Mouse (Mus musculus): ENCODE results near the gene Dlat. TPM values are rescaled to one million over a fixed set of nuclear protein-coding genes. Genes with fewer than 3 reads are reported as not detected.

Dlat gene
- polyA plus RNA-seq, 1 experiment from 2014 or later = 65.9 TPM

- H3K9ac ChIP-seq (ENCODE audit: low read depth, low read length) = no peak overlapping the region
- no peaks in the 10 kb centered on the region for H3K4me1 ChIP-seq (ENCODE audit: control insufficient read depth, insufficient read depth, low read length)
- no peak overlapping the region for H3K4me2 ChIP-seq (ENCODE audit: low read depth, low read length)
- WGBS = 85% methylated on average over 9 of the region's 9 CpGs
- no peak overlapping the region for H3K4me3 ChIP-seq (ENCODE audit: low read depth, low read length)
- no peak for DNase-seq (ENCODE audit: low spot score)
- no peaks in the 10 kb centered on the region for H3K27me3 ChIP-seq (replicated peaks; ENCODE audit: control insufficient read depth, insufficient read depth, low read length)
- H3K36me3 ChIP-seq (ENCODE audit: control insufficient read depth, insufficient read depth, low read length) = peaks cover 30% of the 10 kb centered on the region
- ATAC-seq (ENCODE audit: low read depth) = no peak
- H3K9me3 ChIP-seq (ENCODE audit: control insufficient read depth, low read length) = no peaks in the 10 kb centered on the region
- no peak overlapping the region for H3K27ac ChIP-seq (replicated peaks; ENCODE audit: low read depth, low read length)
Observed at GRCm38 (mm10) chr9:50592955-50593354, 66.6 kb downstream of the Dlat start.

GRCm38 (mm10) chr9:50590856-50591518, 68.6 kb downstream of the Dlat start:
- no peak overlapping the region for H3K9ac ChIP-seq (ENCODE audit: low read depth, low read length)
- no peak for ATAC-seq (ENCODE audit: low read depth)
- 69% methylated on average over 10 of the region's 10 CpGs for WGBS

GRCm38 (mm10) chr9:50586955-50587354, 72.6 kb downstream of the Dlat start:
- H3K27ac ChIP-seq (replicated peaks; ENCODE audit: low read depth, low read length) = no peak overlapping the region
- DNase-seq (ENCODE audit: low spot score) = no peak
- no peak overlapping the region for H3K9ac ChIP-seq (ENCODE audit: low read depth, low read length)
- H3K27me3 ChIP-seq (replicated peaks; ENCODE audit: control insufficient read depth, insufficient read depth, low read length) = no peaks in the 10 kb centered on the region
- no peaks in the 10 kb centered on the region for H3K36me3 ChIP-seq (ENCODE audit: control insufficient read depth, insufficient read depth, low read length)
- H3K4me3 ChIP-seq (ENCODE audit: low read depth, low read length) = no peak overlapping the region
- H3K4me2 ChIP-seq (ENCODE audit: low read depth, low read length) = no peak overlapping the region
- WGBS = 80% methylated on average over 4 of the region's 4 CpGs
- no peaks in the 10 kb centered on the region for H3K4me1 ChIP-seq (ENCODE audit: control insufficient read depth, insufficient read depth, low read length)
- no peaks in the 10 kb centered on the region for H3K9me3 ChIP-seq (ENCODE audit: control insufficient read depth, low read length)
- ATAC-seq (ENCODE audit: low read depth) = no peak

More at GRCm38 (mm10) chr9:50590856-50591518, 68.6 kb downstream of the Dlat start:
- peak; percentile 13 for DNase-seq (ENCODE audit: low spot score)
- no peaks in the 10 kb centered on the region for H3K4me1 ChIP-seq (ENCODE audit: control insufficient read depth, insufficient read depth, low read length)
- H3K4me3 ChIP-seq (ENCODE audit: low read depth, low read length) = no peak overlapping the region
- peaks cover 11% of the 10 kb centered on the region for H3K36me3 ChIP-seq (ENCODE audit: control insufficient read depth, insufficient read depth, low read length)
- no peaks in the 10 kb centered on the region for H3K27me3 ChIP-seq (replicated peaks; ENCODE audit: control insufficient read depth, insufficient read depth, low read length)
- no peak overlapping the region for H3K4me2 ChIP-seq (ENCODE audit: low read depth, low read length)
- no peak overlapping the region for H3K27ac ChIP-seq (replicated peaks; ENCODE audit: low read depth, low read length)
- H3K9me3 ChIP-seq (ENCODE audit: control insufficient read depth, low read length) = no peaks in the 10 kb centered on the region

- no peak for ATAC-seq (ENCODE audit: low read depth)
- WGBS = 80% methylated on average over 6 of the region's 6 CpGs
Observed at GRCm38 (mm10) chr9:50585145-50585818, 74.3 kb downstream of the Dlat start.

More at GRCm38 (mm10) chr9:50585145-50585818, 74.3 kb downstream of the Dlat start:
- H3K9ac ChIP-seq (ENCODE audit: low read depth, low read length) = no peak overlapping the region
- H3K4me2 ChIP-seq (ENCODE audit: low read depth, low read length) = no peak overlapping the region
- no peaks in the 10 kb centered on the region for H3K27me3 ChIP-seq (replicated peaks; ENCODE audit: control insufficient read depth, insufficient read depth, low read length)
- no peak overlapping the region for H3K4me3 ChIP-seq (ENCODE audit: low read depth, low read length)
- H3K36me3 ChIP-seq (ENCODE audit: control insufficient read depth, insufficient read depth, low read length) = no peaks in the 10 kb centered on the region
- no peaks in the 10 kb centered on the region for H3K4me1 ChIP-seq (ENCODE audit: control insufficient read depth, insufficient read depth, low read length)
- H3K27ac ChIP-seq (replicated peaks; ENCODE audit: low read depth, low read length) = no peak overlapping the region
- H3K9me3 ChIP-seq (ENCODE audit: control insufficient read depth, low read length) = no peaks in the 10 kb centered on the region
- DNase-seq (ENCODE audit: low spot score) = no peak

Other genes starting within 250 kb of the Dlat start
- 2.7 and 7.1 TPM in 2 replicates for gene Plet1, start 165.3 kb downstream of the Dlat start, polyA plus RNA-seq (2014; fragmentation: Nextera tagmentation; extraction: Ambion mirVana)
- gene Pts, start 131.1 kb downstream of the Dlat start, polyA plus RNA-seq (2014; fragmentation: Nextera tagmentation; extraction: Ambion mirVana) = 61.3 and 63.3 TPM in 2 replicates
- gene Il18, start 105.0 kb downstream of the Dlat start, polyA plus RNA-seq (2014; fragmentation: Nextera tagmentation; extraction: Ambion mirVana) = 6.1 and 7.7 TPM in 2 replicates
- 0.15 and 0.16 TPM in 2 replicates for gene Bco2, start 104.6 kb downstream of the Dlat start, polyA plus RNA-seq (2014; fragmentation: Nextera tagmentation; extraction: Ambion mirVana)
- gene Tex12, start 98.5 kb downstream of the Dlat start, polyA plus RNA-seq (2014; fragmentation: Nextera tagmentation; extraction: Ambion mirVana) = 0.21 TPM in 1 of 2 replicates, not detected in the other
- 300 and 330 TPM in 2 replicates for gene Sdhd, start 56.0 kb downstream of the Dlat start, polyA plus RNA-seq (2014; fragmentation: Nextera tagmentation; extraction: Ambion mirVana)
- gene Timm8b, start 55.9 kb downstream of the Dlat start, polyA plus RNA-seq (2014; fragmentation: Nextera tagmentation; extraction: Ambion mirVana) = 239 and 285 TPM in 2 replicates
- gene Pih1d2, start 42.5 kb downstream of the Dlat start, polyA plus RNA-seq (2014; fragmentation: Nextera tagmentation; extraction: Ambion mirVana) = 3.2 and 5.8 TPM in 2 replicates
- gene Nkapd1, start 42.3 kb downstream of the Dlat start, polyA plus RNA-seq (2014; fragmentation: Nextera tagmentation; extraction: Ambion mirVana) = 21.5 and 24.3 TPM in 2 replicates
- gene Dixdc1, start 79.7 kb upstream of the Dlat start, polyA plus RNA-seq (2014; fragmentation: Nextera tagmentation; extraction: Ambion mirVana) = 14.0 and 16.9 TPM in 2 replicates
- gene 2310030G06Rik, start 86.8 kb upstream of the Dlat start, polyA plus RNA-seq (2014; fragmentation: Nextera tagmentation; extraction: Ambion mirVana) = 4.0 and 6.8 TPM in 2 replicates
- 218 and 275 TPM in 2 replicates for gene Cryab, start 91.5 kb upstream of the Dlat start, polyA plus RNA-seq (2014; fragmentation: Nextera tagmentation; extraction: Ambion mirVana)
- gene Hspb2, start 92.6 kb upstream of the Dlat start, polyA plus RNA-seq (2014; fragmentation: Nextera tagmentation; extraction: Ambion mirVana) = 112 and 136 TPM in 2 replicates
- 10.2 and 14.2 TPM in 2 replicates for gene Fdxacb1, start 108.5 kb upstream of the Dlat start, polyA plus RNA-seq (2014; fragmentation: Nextera tagmentation; extraction: Ambion mirVana)
- 35.7 and 38.2 TPM in 2 replicates for gene Alg9, start 115.2 kb upstream of the Dlat start, polyA plus RNA-seq (2014; fragmentation: Nextera tagmentation; extraction: Ambion mirVana)
- 32.5 and 41.2 TPM in 2 replicates for gene 1110032A03Rik, start 115.7 kb upstream of the Dlat start, polyA plus RNA-seq (2014; fragmentation: Nextera tagmentation; extraction: Ambion mirVana)
- gene Ppp2r1b, start 185.5 kb upstream of the Dlat start, polyA plus RNA-seq (2014; fragmentation: Nextera tagmentation; extraction: Ambion mirVana) = 55.7 and 60.0 TPM in 2 replicates